Mouse (Mus musculus) midbrain, postnatal 0 days (tissue): Measurements from ENCODE around the gene Clcn2. TPM values are rescaled to one million over a fixed set of nuclear protein-coding genes. Genes with fewer than 3 reads are reported as not detected.

ENCODE experiments used
- ATAC-seq: fragments of 200-750 bp; cut with Nextera tagmentation; 2 replicates; pipeline ENCODE4 v1.8.0; 2017; ENCODE audit warnings: moderate number of reproducible peaks, mild to moderate bottlenecking, moderate TSS enrichment, moderate library complexity; ENCODE audit not compliant: low FRiP score
- DNase-seq: peaks from one replicate; pipeline ENCODE4 v3.0.0-alpha.2; 2015; ENCODE audit warnings: low spot score
- H3K27ac ChIP-seq: fragments of 300-500 bp; sonication (generic); 2 replicates; pipeline ENCODE4 v1.5.1; 2014; ENCODE audit warnings: low read depth, mild to moderate bottlenecking, low read length, mixed read lengths
- H3K27me3 ChIP-seq: fragments of 300-500 bp; sonication (generic); 2 replicates; pipeline ENCODE4 v1.6.1; 2014; ENCODE audit warnings: low read length, control low read depth, mixed read lengths; ENCODE audit not compliant: insufficient read depth
- H3K36me3 ChIP-seq: fragments of 300-500 bp; sonication (generic); 2 replicates; pipeline ENCODE4 v1.6.1; 2014; ENCODE audit warnings: low read length, control low read depth, mixed read lengths; ENCODE audit not compliant: insufficient read depth
- H3K4me1 ChIP-seq: fragments of 300-500 bp; sonication (generic); 2 replicates; pipeline ENCODE4 v1.6.1; 2014; ENCODE audit warnings: mild to moderate bottlenecking, control low read depth, antibody characterized with exemption, low read length, mixed read lengths; ENCODE audit not compliant: insufficient read depth
- H3K4me2 ChIP-seq: fragments of 300-500 bp; sonication (generic); 2 replicates; pipeline ENCODE4 v1.6.1; 2014; ENCODE audit warnings: low read depth, mild to moderate bottlenecking, low read length, mixed read lengths; ENCODE audit not compliant: poor library complexity, severe bottlenecking
- H3K4me3 ChIP-seq: fragments of 300-500 bp; sonication (generic); 2 replicates; pipeline ENCODE4 v1.5.1; 2014; ENCODE audit warnings: low read depth, mild to moderate bottlenecking, low read length, moderate library complexity
- H3K9ac ChIP-seq: fragments of 300-500 bp; sonication (generic); replicated peaks from 2 replicates; pipeline ENCODE4 v1.6.1; 2014; ENCODE audit warnings: mild to moderate bottlenecking, low read length, moderate library complexity, mixed read lengths; ENCODE audit not compliant: poor library complexity, severe bottlenecking
- H3K9me3 ChIP-seq: fragments of 300-500 bp; sonication (generic); 2 replicates; pipeline ENCODE4 v1.6.1; 2016; ENCODE audit warnings: low read length, control low read depth
- CTCF ChIP-seq: IDR thresholded peaks from 2 replicates; pipeline ENCODE4 v1.5.1; 2016; ENCODE audit warnings: antibody characterized with exemption, mild to moderate bottlenecking
- WGBS: fragments of 180-500 bp; shearing (Covaris S2); extraction: QIAGEN DNeasy Blood & Tissue Kit; methylation state at CpG from one replicate; pipeline ENCODE4 v1.1.7; 2014; 5-methylcytosine and 5-hydroxymethylcytosine counted together
- polyA plus RNA-seq: library from polyadenylated mRNA; unstranded; fragments of >200 nt; fragmentation: Nextera tagmentation; extraction: Ambion mirVana; gene quantifications from 2 replicates; pipeline ENCODE4 v1.2.1, GENCODE M21; 2015
- total RNA-seq: library from RNA; depleted of rRNA; stranded (reverse); fragments of >200 nt; gene quantifications from 2 replicates; pipeline ENCODE4 v1.2.3, GENCODE M21; 2014

Gene Clcn2
- total and polyA plus RNA-seq, 2 experiments from 2014 or later, result 21.1 to 69.4 TPM

DNA sequence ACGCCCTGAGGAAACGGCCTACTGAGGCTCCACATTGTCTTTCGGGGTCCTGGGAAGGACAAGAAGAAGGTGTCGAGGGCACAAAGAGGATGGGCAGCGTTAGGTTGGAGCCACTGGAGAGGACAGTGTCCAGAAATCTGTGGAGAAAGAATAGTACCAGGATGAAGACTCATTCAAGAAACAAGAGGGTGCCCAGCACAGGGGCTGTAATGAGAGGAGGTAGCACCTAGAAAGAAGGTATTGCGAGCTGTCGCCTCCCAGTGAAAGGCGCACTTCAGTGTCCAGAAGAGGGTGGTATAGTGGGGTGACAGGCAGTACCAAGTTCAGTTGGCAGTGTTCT, 735 bp downstream of the Clcn2 start:
- ATAC-seq (no peak), DNase-seq (no peak)
- 3% methylated on average over 8 of the region's 8 CpGs for WGBS
- Histone ChIP-seq H3K9ac (peak overlapping the region; percentile 86), H3K36me3 (peaks cover 15% of the 10 kb centered on the region; the same call in 1 of the 2 replicates), H3K4me1 (peaks cover 12% of the 10 kb centered on the region), H3K4me3 (peak overlapping the region; percentile 56), H3K27me3 (no peaks in the 10 kb centered on the region), H3K4me2 (peak overlapping the region; percentile 94), H3K9me3 (no peaks in the 10 kb centered on the region), H3K27ac (peak overlapping the region; percentile 96)
- TF ChIP-seq CTCF, result peak; percentile 36; the same call in 1 of the 2 replicates

DNA sequence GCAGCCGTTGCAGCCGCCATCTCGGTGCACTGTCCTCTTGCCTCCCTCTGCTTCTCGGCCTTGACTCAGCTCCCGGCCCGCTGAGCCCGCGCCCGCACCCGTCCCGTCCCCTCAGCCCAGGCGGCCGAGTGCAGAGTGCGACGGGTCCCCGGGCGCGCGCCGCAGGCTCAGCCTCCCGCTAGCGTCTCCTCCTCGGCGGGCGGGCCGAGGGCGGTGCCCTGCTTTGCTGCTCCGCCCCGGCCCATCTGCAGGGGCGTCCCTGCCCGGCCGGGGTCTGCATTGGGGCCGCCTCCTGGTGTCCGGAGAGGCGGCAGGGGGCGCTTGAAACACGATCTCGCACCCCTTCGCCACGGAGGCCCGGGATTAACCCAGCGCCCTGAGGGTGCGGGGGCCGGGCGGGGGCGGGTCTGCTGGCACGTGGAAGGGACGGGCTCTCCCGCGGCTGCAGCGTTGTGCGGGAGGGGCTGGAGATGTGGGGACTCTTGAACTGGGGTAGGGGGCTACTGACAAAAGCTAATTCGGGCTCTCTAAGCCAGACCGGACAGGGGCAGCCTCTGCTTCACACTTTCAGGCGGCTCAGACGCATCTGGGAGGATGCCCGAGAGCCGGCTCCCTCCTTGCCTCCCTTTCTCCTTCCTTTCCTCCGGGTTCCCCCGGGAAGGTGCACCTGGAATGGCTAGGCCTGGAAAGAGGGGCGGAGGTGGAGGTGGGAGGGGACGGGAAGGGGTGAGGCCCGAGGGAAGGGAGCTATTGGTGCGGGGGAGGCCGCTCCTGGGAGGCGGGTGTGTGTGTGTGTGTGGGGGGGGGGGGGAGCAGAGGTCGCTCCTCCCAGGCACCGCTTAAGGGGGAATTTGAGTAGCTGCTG, 1.3 kb downstream of the Clcn2 start:
- H3K9me3 ChIP-seq, result no peaks in the 10 kb centered on the region
- peak overlapping the region; percentile 56 for H3K4me3 ChIP-seq
- TF ChIP-seq CTCF, result peak; percentile 64
- WGBS, result under 1% methylated on average over 59 of the region's 68 CpGs
- H3K9ac ChIP-seq, result peak overlapping the region; percentile 86
- peaks cover 15% of the 10 kb centered on the region; the same call in 1 of the 2 replicates for H3K36me3 ChIP-seq
- DNase-seq (peak; percentile 83), ATAC-seq (peak; percentile 63)
- H3K4me1 ChIP-seq, result peaks cover 12% of the 10 kb centered on the region
- peak overlapping the region; percentile 94 for H3K4me2 ChIP-seq
- H3K27me3 ChIP-seq, result no peaks in the 10 kb centered on the region
- peak overlapping the region; percentile 96 for H3K27ac ChIP-seq

- no peaks in the 10 kb centered on the region for H3K9me3 ChIP-seq
- peak overlapping the region; percentile 56 for H3K4me3 ChIP-seq
- H3K4me1 ChIP-seq, result peaks cover 12% of the 10 kb centered on the region
- peak overlapping the region; percentile 94 for H3K4me2 ChIP-seq
- DNase-seq (no peak), ATAC-seq (peak; percentile 10)
- H3K27ac ChIP-seq, result peak overlapping the region; percentile 96
- H3K36me3 ChIP-seq, result peaks cover 15% of the 10 kb centered on the region; the same call in 1 of the 2 replicates
- WGBS, result under 1% methylated on average over 12 of the region's 12 CpGs
- no peaks in the 10 kb centered on the region for H3K27me3 ChIP-seq
- peak overlapping the region; percentile 86 for H3K9ac ChIP-seq
- no peak for TF ChIP-seq CTCF
Observed at GRCm38 (mm10) chr16:20715566-20715965, 2.0 kb downstream of the Clcn2 start.

DNA sequence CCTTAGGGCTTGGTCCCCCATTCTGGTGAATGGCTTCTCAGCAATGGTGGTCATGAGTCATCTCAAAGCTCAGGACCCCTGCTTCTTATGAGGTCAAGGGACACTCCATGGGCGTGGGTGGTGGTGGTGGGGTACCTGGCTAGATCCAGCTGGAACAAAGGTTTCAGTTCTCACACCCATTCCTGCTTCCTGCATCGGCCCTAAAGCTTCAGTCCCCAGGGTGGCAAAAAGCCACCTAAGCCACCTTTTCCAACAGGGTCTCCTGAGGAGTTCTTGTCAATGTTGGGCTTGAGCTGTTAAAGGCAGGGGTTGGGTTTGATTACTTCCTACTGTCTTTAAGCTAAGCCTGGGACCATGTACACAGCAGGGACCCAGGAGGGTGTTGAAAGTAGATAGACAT, 2.4 kb downstream of the Clcn2 start:
- Histone ChIP-seq H3K4me3 (peak overlapping the region; percentile 56), H3K36me3 (peaks cover 18% of the 10 kb centered on the region), H3K4me2 (peak overlapping the region; percentile 94), H3K9ac (peak overlapping the region; percentile 86), H3K27ac (no peak overlapping the region), H3K9me3 (no peaks in the 10 kb centered on the region), H3K4me1 (peaks cover 12% of the 10 kb centered on the region), H3K27me3 (no peaks in the 10 kb centered on the region)
- 51% methylated on average over 2 of the region's 2 CpGs for WGBS
- TF ChIP-seq CTCF, result no peak
- DNase-seq, result no peak
- no peak for ATAC-seq

DNA sequence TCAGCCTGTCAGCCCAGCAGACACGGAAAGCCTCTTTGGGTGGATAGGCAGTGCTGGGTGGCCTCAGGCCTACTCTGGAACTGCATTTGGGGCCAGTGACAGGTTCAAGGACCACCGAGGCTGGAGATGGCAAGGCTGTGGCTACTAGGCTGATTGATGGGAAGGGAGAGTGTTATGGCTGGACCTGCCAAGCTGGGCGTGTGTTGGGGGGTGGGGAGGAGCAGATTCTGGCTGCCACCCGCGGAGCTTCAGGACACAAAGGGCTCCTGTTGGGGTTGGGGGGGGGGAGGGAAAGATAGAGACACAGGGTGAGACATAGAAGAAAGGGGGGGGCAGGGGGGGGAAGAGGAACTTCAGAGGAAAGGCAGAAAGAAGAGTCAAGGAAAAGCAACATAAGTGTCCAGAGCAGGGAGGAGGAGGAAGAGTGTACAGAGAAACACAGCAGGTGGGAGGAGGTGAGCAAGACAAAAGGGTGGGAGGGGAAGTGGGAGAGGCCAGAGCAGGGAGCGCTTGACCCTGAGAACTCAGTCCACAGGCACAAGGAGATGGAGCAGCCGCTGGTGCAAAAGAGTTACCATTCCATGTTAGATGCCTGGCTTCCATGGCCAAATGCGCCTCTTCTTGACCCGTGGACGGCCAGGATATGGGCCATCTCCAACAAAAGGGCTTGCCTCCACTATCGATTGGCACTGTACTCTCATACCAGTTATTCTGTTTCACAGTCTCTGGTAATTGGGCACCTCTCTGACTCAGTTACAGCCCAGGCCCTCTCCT, 3.1 kb downstream of the Clcn2 start:
- peaks cover 12% of the 10 kb centered on the region for H3K4me1 ChIP-seq
- ATAC-seq, result no peak
- TF ChIP-seq CTCF, result no peak

DNA sequence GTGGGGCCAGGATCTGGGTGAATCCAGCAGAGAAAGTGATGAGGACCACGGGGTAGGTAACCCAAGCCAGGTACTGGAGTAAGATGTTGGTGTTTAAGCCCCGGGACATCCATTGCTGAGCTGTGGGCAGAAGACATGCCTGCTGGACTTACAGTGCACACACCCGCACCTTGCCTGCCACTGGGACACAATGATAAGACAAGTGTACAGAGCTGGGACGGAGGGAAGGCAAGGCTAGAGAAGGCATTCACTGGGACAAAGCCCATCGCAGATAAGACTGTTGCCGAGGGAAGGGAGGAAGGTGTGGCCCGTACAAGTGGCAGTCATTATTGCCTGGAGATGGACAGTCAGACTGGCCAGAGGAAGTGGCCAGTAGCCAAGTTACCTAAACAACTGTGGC, 4.7 kb downstream of the Clcn2 start:
- 96% methylated on average over 7 of the region's 7 CpGs for WGBS
- no peak for TF ChIP-seq CTCF
- no peak for DNase-seq
- Histone ChIP-seq H3K9me3 (no peaks in the 10 kb centered on the region), H3K27ac (no peak overlapping the region), H3K9ac (no peak overlapping the region), H3K36me3 (peaks cover 29% of the 10 kb centered on the region), H3K4me1 (peaks cover 12% of the 10 kb centered on the region), H3K4me3 (no peak overlapping the region), H3K27me3 (no peaks in the 10 kb centered on the region), H3K4me2 (no peak overlapping the region)
- ATAC-seq, result no peak

More for the DNA sequence above, 3.1 kb downstream of the Clcn2 start:
- WGBS, result 32% methylated on average over 11 of the region's 11 CpGs
- H3K27me3 ChIP-seq, result no peaks in the 10 kb centered on the region
- H3K4me2 ChIP-seq, result peak overlapping the region; percentile 94
- no peaks in the 10 kb centered on the region for H3K9me3 ChIP-seq
- peaks cover 20% of the 10 kb centered on the region for H3K36me3 ChIP-seq
- H3K27ac ChIP-seq, result no peak overlapping the region
- H3K4me3 ChIP-seq, result peak overlapping the region; percentile 56
- 0 out of 2 replicates have a peak overlapping the region, but pooled peaks have one; percentile 33 for H3K9ac ChIP-seq
- no peak for DNase-seq
